ENCODE assay signal across 24 mouse cellular contexts in the genomic region with DNA sequence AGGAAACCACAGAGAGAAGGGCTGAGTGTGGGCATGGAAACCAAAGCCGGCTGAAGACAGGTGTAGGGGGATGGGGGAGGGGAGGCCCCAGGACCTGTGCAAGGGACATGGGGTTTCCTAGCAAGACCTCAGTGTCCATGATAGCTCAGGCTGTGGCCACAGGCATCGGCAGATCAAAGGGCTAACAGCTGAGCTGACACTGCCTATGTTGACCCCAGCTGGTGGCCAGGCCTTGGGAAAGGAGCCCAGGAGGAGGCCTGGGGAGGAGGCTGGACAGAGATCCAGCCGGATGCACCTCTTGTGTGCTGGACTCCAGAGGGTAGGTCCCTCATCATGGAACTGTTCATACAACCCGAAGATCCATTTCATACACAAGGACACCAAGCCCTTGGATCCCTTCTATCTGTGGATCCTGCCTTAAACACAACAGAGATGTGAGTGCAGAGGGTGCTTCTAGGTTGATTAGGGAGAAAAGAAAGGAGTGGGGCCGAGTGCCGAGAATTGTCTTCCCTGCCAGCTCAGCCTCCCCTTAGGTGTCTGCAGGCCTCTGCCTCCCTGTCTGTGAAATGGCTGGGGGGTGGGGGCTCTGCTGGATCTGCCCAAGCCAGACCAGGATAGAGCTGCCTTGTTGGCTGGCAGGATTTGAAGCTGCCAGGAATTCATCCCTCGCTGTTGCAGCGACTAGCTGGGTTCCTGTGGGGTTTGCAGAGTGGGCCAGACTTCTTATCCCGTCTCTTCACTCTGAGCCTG. TPM values are rescaled to one million over a fixed set of nuclear protein-coding genes. Genes with fewer than 3 reads are reported as not detected.
DNase-seq lines count a peak whose midpoint lies in the region; ATAC-seq and TF ChIP-seq lines count a peak whose summit lies in the region.
"Had no signal": no experiment of that assay in that cellular context is flagged by ENCODE, and none has a peak within 500 bp of the region (broad histone marks: within the 10 kb centered on the region; RNA-seq: fewer than 3 reads in every experiment).

No protein-coding gene starts in this region.

- no peak overlapping the region for H3K4me3 ChIP-seq in forebrain, embryonic 10.5 days
- H3K4me3 ChIP-seq in forebrain, embryonic 13.5 days, result no peak overlapping the region
- no peak overlapping the region for H3K4me3 ChIP-seq in heart, embryonic 16.5 days (ENCODE audit: low read length)
- H3K4me3 ChIP-seq in myocyte, result no peak overlapping the region
- H3K4me3 ChIP-seq: embryonic facial prominence, embryonic 13.5 days; hindbrain, embryonic 13.5 days; layer of hippocampus, adult 2 months; neural tube, embryonic 13.5 days had no signal

- no peak for DNase-seq in forebrain, embryonic 10.5 days (ENCODE audit: extremely low spot score, low spot score)
- no peak for DNase-seq in heart, postnatal 36 days
- DNase-seq in lung, postnatal 36 days, result peak; percentile 22
- DNase-seq in lung, postnatal 14 days, result no peak
- no peak for DNase-seq in urinary bladder, adult 2 months (ENCODE audit: low spot score)
- DNase-seq: cerebellum, adult 8-10 months; kidney, adult 8-10 months; kidney, postnatal 14 days; layer of hippocampus, postnatal 36 days; liver; lung, adult 18-20 months; thymus, adult 18-20 months; thymus, postnatal 4 days had no signal

- peaks cover 31% of the 10 kb centered on the region for H3K27me3 ChIP-seq in forebrain, embryonic 10.5 days (ENCODE audit: poor library complexity, severe bottlenecking)
- H3K27me3 ChIP-seq in forebrain, embryonic 13.5 days, result no peaks in the 10 kb centered on the region
- H3K27me3 ChIP-seq in heart, embryonic 16.5 days (ENCODE audit: control insufficient read depth, insufficient read depth, low read length), result no peaks in the 10 kb centered on the region
- H3K27me3 ChIP-seq in myocyte (ENCODE audit: control insufficient read depth, insufficient read depth, insufficient read length), result no peaks in the 10 kb centered on the region
- H3K27me3 ChIP-seq: embryonic facial prominence, embryonic 13.5 days; neural tube, embryonic 13.5 days had no signal

- intact Hi-C loops in heart, postnatal 36 days (cut with DNase I), result no loop called here

- no peaks in the 10 kb centered on the region for H3K79me2 ChIP-seq in myocyte (ENCODE audit: control insufficient read depth, insufficient read depth)

- no peak overlapping the region for H3K9ac ChIP-seq in forebrain, embryonic 13.5 days
- 0 out of 2 replicates have a peak overlapping the region, but pooled peaks have one; percentile 8 for H3K9ac ChIP-seq in heart, embryonic 16.5 days (ENCODE audit: low read length)
- H3K9ac ChIP-seq: embryonic facial prominence, embryonic 13.5 days; hindbrain, embryonic 13.5 days; neural tube, embryonic 13.5 days had no signal

- peaks cover 29% of the 10 kb centered on the region for H3K4me1 ChIP-seq in forebrain, embryonic 10.5 days
- H3K4me1 ChIP-seq in forebrain, embryonic 13.5 days, result peaks cover 16% of the 10 kb centered on the region
- peaks cover 14% of the 10 kb centered on the region for H3K4me1 ChIP-seq in heart, embryonic 16.5 days (ENCODE audit: control insufficient read depth, insufficient read depth, low read length)

- H3K27ac ChIP-seq in forebrain, embryonic 10.5 days, result peak overlapping the region; percentile 11; the same call in 1 of the 2 replicates
- no peak overlapping the region for H3K27ac ChIP-seq in forebrain, embryonic 13.5 days
- no peak overlapping the region for H3K27ac ChIP-seq in heart, embryonic 16.5 days (ENCODE audit: low read length)
- H3K27ac ChIP-seq: embryonic facial prominence, embryonic 13.5 days; hindbrain, embryonic 13.5 days; layer of hippocampus, adult 2 months; macrophage; neural tube, embryonic 13.5 days had no signal

- no peaks in the 10 kb centered on the region for H3K9me3 ChIP-seq in forebrain, embryonic 10.5 days
- H3K9me3 ChIP-seq in forebrain, embryonic 13.5 days (replicated peaks), result no peaks in the 10 kb centered on the region
- H3K9me3 ChIP-seq in heart, embryonic 16.5 days (replicated peaks; ENCODE audit: control insufficient read depth, low read length), result no peaks in the 10 kb centered on the region
- H3K9me3 ChIP-seq: embryonic facial prominence, embryonic 13.5 days; hindbrain, embryonic 13.5 days; neural tube, embryonic 13.5 days had no signal

- 44% methylated on average over 9 of the region's 9 CpGs for WGBS in forebrain, embryonic 10.5 days
- WGBS in forebrain, embryonic 13.5 days, result 40% methylated on average over 9 of the region's 9 CpGs
- 56% methylated on average over 9 of the region's 9 CpGs for WGBS in heart, embryonic 16.5 days

- no peak for ATAC-seq in forebrain, embryonic 13.5 days
- no peak for ATAC-seq in heart, embryonic 16.5 days (replicated peaks; ENCODE audit: extremely low read depth, insufficient read depth, low FRiP score)
- ATAC-seq: forebrain, embryonic 16.5 days; inflammation-experienced regulatory T-cells, adult 6 months had no signal

- no peak overlapping the region for H3K4me2 ChIP-seq in forebrain, embryonic 13.5 days
- no peak overlapping the region for H3K4me2 ChIP-seq in heart, embryonic 16.5 days (ENCODE audit: low read depth, low read length)
- peak overlapping the region; percentile 9 for H3K4me2 ChIP-seq in myocyte (ENCODE audit: low read depth)
- H3K4me2 ChIP-seq: embryonic facial prominence, embryonic 13.5 days; hindbrain, embryonic 13.5 days; midbrain, embryonic 11.5 days; neural tube, embryonic 13.5 days had no signal

- no peak for TF ChIP-seq POLR2A in myocyte (IDR thresholded peaks at IDR 0.05; ENCODE audit: insufficient read length, low read depth)

- no peak overlapping the region for H3ac ChIP-seq in myocyte (ENCODE audit: control insufficient read depth, insufficient read length)

- H3K36me3 ChIP-seq in forebrain, embryonic 10.5 days (replicated peaks), result no peaks in the 10 kb centered on the region
- no peaks in the 10 kb centered on the region for H3K36me3 ChIP-seq in forebrain, embryonic 13.5 days (ENCODE audit: poor library complexity, severe bottlenecking)
- no peaks in the 10 kb centered on the region for H3K36me3 ChIP-seq in heart, embryonic 16.5 days (ENCODE audit: control insufficient read depth, insufficient read depth)
- no peaks in the 10 kb centered on the region for H3K36me3 ChIP-seq in myocyte (ENCODE audit: control insufficient read depth, insufficient read depth)
- H3K36me3 ChIP-seq: embryonic facial prominence, embryonic 13.5 days; hindbrain, embryonic 13.5 days; neural tube, embryonic 13.5 days had no signal

TF ChIP-seq in myocyte, 11 proteins besides CTCF, POLR2A, EP300 and RAD21:
- peak; percentile 78 for TF ChIP-seq TCF12 (IDR thresholded peaks at IDR 0.05; ENCODE audit: insufficient read depth, poor library complexity, severe bottlenecking)
- no peak for TF ChIP-seq REST (IDR thresholded peaks at IDR 0.05; ENCODE audit: insufficient read depth, insufficient read length)
- TF ChIP-seq SRF (IDR thresholded peaks at IDR 0.05; ENCODE audit: control insufficient read depth, insufficient read length, low read depth), result no peak
- TF ChIP-seq TCF3 (IDR thresholded peaks at IDR 0.05; ENCODE audit: insufficient read length, low read depth), result peak; percentile 61
- peak; percentile 89 to 96 (median 91) for TF ChIP-seq MYOG (IDR thresholded peaks at IDR 0.05; ENCODE audit: control insufficient read depth in 1 of 3, insufficient read depth in 1 of 3, insufficient read length in 2 of 3, low read depth in 2 of 3)
- no peak for TF ChIP-seq POLR2AphosphoS2 (IDR thresholded peaks at IDR 0.05; ENCODE audit: insufficient read length, low read depth)
- peak in 2 of 3 experiments; percentile 83 to 93 for TF ChIP-seq MYOD1 (IDR thresholded peaks at IDR 0.05; ENCODE audit: control insufficient read depth in 1 of 3, insufficient read length in 2 of 3, low read depth in 2 of 3)

RNA-seq across cellular contexts. Expression of gene Wnt11, which starts 29.2 kb away (rescaled TPM):
- 0.17 and 0.32 TPM in 2 replicates for polyA plus RNA-seq in forebrain, embryonic 10.5 days (2016; fragmentation: Nextera tagmentation; extraction: Ambion mirVana)
- 0.19 and 0.23 TPM in 2 replicates for polyA plus RNA-seq in forebrain, embryonic 13.5 days (2015; fragmentation: Nextera tagmentation; extraction: Ambion mirVana)
- 7.8 and 9.8 TPM in 2 replicates for polyA plus RNA-seq in heart, embryonic 16.5 days (2015; fragmentation: Nextera tagmentation; extraction: Ambion mirVana)
- 1 to 10 TPM; 5.1 to 9.2 TPM for total RNA-seq in heart, postnatal 36 days (2021)
- polyA plus RNA-seq in myocyte (2012; fragmentation: generic; extraction: Trizol), result 6.3 TPM
- 13.3 and 13.8 TPM in 2 replicates for polyA plus RNA-seq in urinary bladder, adult 2 months (2012; rRNA removed)
- polyA plus RNA-seq: inflammation-experienced regulatory T-cells, adult 6 months; macrophage had no signal
